Mouse (Mus musculus): ENCODE results near the gene Prrc2a. TPM values are rescaled to one million over a fixed set of nuclear protein-coding genes. Genes with fewer than 3 reads are reported as not detected.

Gene Prrc2a
- polyA plus RNA-seq, 2 experiments, result 33.4 to 61.4 TPM

DNA sequence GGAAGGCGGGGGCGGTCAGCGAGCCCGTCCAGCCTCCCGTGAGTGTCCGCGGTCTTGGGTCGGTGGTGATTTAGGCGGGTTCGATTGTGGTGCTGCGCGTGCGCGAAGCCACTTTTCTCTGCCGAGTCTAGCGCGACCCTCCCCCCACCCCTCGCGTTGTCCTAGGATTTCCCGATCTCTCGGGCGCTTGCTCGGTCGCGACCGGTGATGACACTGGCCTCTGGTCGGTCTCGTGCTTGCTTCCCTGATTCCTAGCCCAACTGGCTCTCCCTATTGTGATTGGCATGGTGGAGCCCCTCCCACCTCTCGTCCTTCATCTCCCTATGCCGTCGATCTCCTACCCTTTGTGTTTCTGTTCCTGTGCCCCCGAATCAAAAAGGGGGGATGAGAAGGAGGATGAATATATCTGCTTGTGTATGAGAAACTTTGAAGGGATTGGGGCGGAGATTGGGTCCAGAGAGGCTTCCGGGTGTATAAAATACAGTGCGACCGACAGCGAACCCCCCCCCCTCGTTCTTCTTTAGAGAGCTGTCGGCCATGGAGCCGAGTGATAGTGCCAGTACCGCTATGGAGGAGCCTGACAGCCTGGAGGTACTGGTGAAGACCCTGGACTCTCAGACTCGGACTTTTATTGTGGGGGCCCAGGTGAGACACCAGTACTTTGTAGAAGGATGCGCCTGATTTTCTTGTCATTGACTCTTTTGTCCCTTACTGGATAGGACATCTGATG lies 28.9 kb downstream of the Prrc2a start:
- DNase-seq (ENCODE audit: low read depth in 3 of 3, low spot score in 3 of 3), result peak; percentile 40 to 56 (median 45)
- ATAC-seq (ENCODE audit: insufficient read depth), result peak; percentile 36
- Histone ChIP-seq H3K27me3 (ENCODE audit: control insufficient read depth, insufficient read depth, low read length) (no peaks in the 10 kb centered on the region), H3K9me3 (ENCODE audit: control insufficient read depth, low read length) (no peaks in the 10 kb centered on the region), H3K4me1 (replicated peaks; ENCODE audit: control insufficient read depth in 2 of 2, insufficient read depth in 2 of 2, low read length in 1 of 2) (peaks cover 10 to 12% of the 10 kb centered on the region in 2 experiments), H3K4me3 (ENCODE audit: insufficient read depth in 1 of 2, low read depth in 2 of 2, low read length in 2 of 2) (peak overlapping the region; percentile 72 to 83), H3K27ac (peak overlapping the region; percentile 69), H3K36me3 (replicated peaks; ENCODE audit: control insufficient read depth, insufficient read depth, low read depth) (peaks cover 27% of the 10 kb centered on the region), H3K4me2 (ENCODE audit: low read depth) (peak overlapping the region; percentile 93), H3K9ac (replicated peaks) (peak overlapping the region; percentile 81)
- WGBS (ENCODE audit: insufficient replicate concordance), result under 1% methylated on average over 41 of the region's 43 CpGs
- 0 out of 2 replicates have a peak, but pooled peaks have one; percentile 20 for TF ChIP-seq CTCF (IDR thresholded peaks at IDR 0.05; ENCODE audit: low read depth)
- no peak for TF ChIP-seq EP300 (IDR thresholded peaks at IDR 0.05; ENCODE audit: low read depth)

DNA sequence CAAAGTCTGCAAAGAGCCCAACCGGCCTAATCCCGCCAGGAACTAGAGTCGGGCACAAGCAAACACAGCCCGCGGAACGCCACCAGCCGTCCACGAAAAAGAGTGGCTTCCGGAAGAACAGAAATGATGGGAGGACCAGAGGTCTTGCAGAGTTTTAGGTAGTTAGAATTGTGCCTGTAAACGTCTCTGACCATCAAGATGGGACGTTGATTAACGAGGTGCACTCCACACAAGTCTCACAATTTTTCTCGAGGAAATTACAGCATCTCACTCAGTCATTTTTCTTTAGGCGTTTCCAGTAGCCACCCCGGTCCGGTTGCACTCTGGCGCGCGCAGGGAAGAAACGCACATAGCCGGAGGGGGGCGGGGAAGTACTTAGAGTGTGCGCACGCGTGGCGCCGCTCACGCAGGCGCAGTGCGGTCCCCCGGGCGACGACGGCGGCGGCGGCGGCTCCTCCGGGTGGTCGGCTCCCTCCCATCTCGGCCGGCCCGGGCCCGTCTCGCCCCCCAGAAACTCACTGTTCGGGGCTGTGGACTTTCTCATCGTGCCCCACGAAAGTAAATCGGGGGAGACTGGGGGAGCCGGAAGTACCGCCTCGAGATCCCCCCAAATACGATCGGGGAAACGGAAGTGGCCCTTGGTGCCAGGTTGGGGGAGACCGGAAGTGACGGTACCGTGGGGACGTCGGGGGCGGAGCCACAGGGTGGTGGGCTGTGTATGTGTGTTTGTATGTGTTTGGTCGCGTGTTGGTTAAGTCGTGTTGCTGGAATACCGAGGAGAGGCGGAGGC lies 29.7 kb downstream of the Prrc2a start, which contains the start of gene Bag6:
Bag6 (plus strand) TSS at position 378 of the 790 bp plus-strand sequence.
- Histone ChIP-seq H3K36me3 (replicated peaks; ENCODE audit: control insufficient read depth, insufficient read depth, low read depth) (peaks cover 19% of the 10 kb centered on the region), H3K4me2 (ENCODE audit: low read depth) (peak within 1 kb of the TSS; percentile 93), H3K9me3 (ENCODE audit: control insufficient read depth, low read length) (no peaks in the 10 kb centered on the region), H3K4me3 (ENCODE audit: insufficient read depth in 1 of 2, low read depth in 2 of 2, low read length in 2 of 2) (peak within 1 kb of the TSS; percentile 72 to 83), H3K27me3 (ENCODE audit: control insufficient read depth, insufficient read depth, low read length) (no peaks in the 10 kb centered on the region), H3K4me1 (replicated peaks; ENCODE audit: control insufficient read depth in 2 of 2, insufficient read depth in 2 of 2, low read length in 1 of 2) (peaks cover 10 to 12% of the 10 kb centered on the region in 2 experiments), H3K9ac (replicated peaks) (peak within 1 kb of the TSS; percentile 81), H3K27ac (peak within 1 kb of the TSS; percentile 69)
- TF ChIP-seq CTCF (IDR thresholded peaks at IDR 0.05; ENCODE audit: low read depth) (no peak), EP300 (IDR thresholded peaks at IDR 0.05; ENCODE audit: low read depth) (peak; percentile 73)
- DNase-seq (ENCODE audit: low read depth in 3 of 3, low spot score in 3 of 3), result peak; percentile 81 to 86 (median 83)
- ATAC-seq (ENCODE audit: insufficient read depth), result peak; percentile 91
- WGBS (ENCODE audit: insufficient replicate concordance), result under 1% methylated on average over 65 of the region's 66 CpGs

DNA sequence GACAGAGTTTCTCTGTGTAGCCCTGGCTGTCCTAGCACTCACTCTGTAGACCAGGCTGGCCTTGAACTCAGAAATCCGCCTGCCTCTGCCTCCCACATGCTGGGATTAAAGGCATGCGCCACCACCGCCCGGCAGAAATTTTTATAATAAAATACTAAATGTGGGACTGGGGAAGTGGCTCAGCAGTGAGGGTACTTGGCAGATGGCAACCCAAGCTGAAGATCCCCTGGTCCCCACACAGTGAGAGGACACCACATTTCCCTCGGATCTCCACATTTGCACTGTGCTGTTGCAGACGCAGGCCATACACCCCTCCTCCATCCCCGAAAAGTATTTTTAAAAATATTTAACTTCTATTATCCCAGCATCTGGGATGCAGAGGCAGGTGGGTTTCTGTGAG lies 31.2 kb downstream of the Prrc2a start:
- H3K27me3 ChIP-seq (ENCODE audit: control insufficient read depth, insufficient read depth, low read length), result no peaks in the 10 kb centered on the region
- ATAC-seq (ENCODE audit: insufficient read depth), result no peak
- TF ChIP-seq EP300 (IDR thresholded peaks at IDR 0.05; ENCODE audit: low read depth) (no peak), CTCF (IDR thresholded peaks at IDR 0.05; ENCODE audit: low read depth) (no peak)
- H3K36me3 ChIP-seq (replicated peaks; ENCODE audit: control insufficient read depth, insufficient read depth, low read depth), result peaks cover 5% of the 10 kb centered on the region
- H3K4me2 ChIP-seq (ENCODE audit: low read depth), result peak overlapping the region; percentile 93; the same call in 1 of the 2 replicates
- no peak overlapping the region for H3K9ac ChIP-seq (replicated peaks)
- no peaks in the 10 kb centered on the region for H3K9me3 ChIP-seq (ENCODE audit: control insufficient read depth, low read length)
- DNase-seq (ENCODE audit: low read depth in 3 of 3, low spot score in 3 of 3), result no peak
- H3K4me1 ChIP-seq (replicated peaks; ENCODE audit: control insufficient read depth in 2 of 2, insufficient read depth in 2 of 2, low read length in 1 of 2), result peaks cover 10 to 12% of the 10 kb centered on the region in 2 experiments
- H3K27ac ChIP-seq, result no peak overlapping the region
- WGBS (ENCODE audit: insufficient replicate concordance), result 83% methylated on average over 7 of the region's 7 CpGs
- H3K4me3 ChIP-seq (ENCODE audit: insufficient read depth in 1 of 2, low read depth in 2 of 2, low read length in 2 of 2), result no peak overlapping the region

DNA sequence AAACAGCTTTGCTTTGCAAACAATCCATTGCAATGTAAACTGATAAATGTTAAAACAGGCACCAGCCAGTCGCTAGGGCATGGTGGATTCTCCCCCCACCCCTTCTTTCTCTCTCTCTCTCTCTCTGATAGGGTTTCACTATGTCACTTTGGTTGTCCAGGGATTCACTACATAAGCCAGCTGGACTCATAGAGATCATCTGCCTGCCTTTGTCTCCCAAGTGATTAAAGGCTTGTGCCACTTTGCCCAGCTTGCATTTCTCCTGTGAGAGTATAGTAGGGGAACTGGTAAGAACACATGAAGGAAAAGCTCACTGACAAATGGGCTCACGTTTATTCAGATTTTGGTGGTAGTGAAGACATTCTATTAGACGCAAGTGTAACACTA lies 32.5 kb downstream of the Prrc2a start:
- no peak overlapping the region for H3K4me3 ChIP-seq (ENCODE audit: insufficient read depth in 1 of 2, low read depth in 2 of 2, low read length in 2 of 2)
- WGBS (ENCODE audit: insufficient replicate concordance), result 70% methylated on average over 3 of the region's 3 CpGs
- H3K4me2 ChIP-seq (ENCODE audit: low read depth), result no peak overlapping the region
- H3K27me3 ChIP-seq (ENCODE audit: control insufficient read depth, insufficient read depth, low read length), result no peaks in the 10 kb centered on the region
- no peaks in the 10 kb centered on the region for H3K9me3 ChIP-seq (ENCODE audit: control insufficient read depth, low read length)
- DNase-seq (ENCODE audit: low read depth in 3 of 3, low spot score in 3 of 3), result no peak
- no peaks in the 10 kb centered on the region for H3K36me3 ChIP-seq (replicated peaks; ENCODE audit: control insufficient read depth, insufficient read depth, low read depth)
- peaks cover 9 to 13% of the 10 kb centered on the region in 2 experiments for H3K4me1 ChIP-seq (replicated peaks; ENCODE audit: control insufficient read depth in 2 of 2, insufficient read depth in 2 of 2, low read length in 1 of 2)
- TF ChIP-seq EP300 (IDR thresholded peaks at IDR 0.05; ENCODE audit: low read depth), result no peak
- no peak for TF ChIP-seq CTCF (IDR thresholded peaks at IDR 0.05; ENCODE audit: low read depth)
- no peak overlapping the region for H3K27ac ChIP-seq
- no peak overlapping the region for H3K9ac ChIP-seq (replicated peaks)
- no peak for ATAC-seq (ENCODE audit: insufficient read depth)

Measured in liver, embryonic 14.5 days (tissue).